Comparison of ENCODE assay signal across 14 mouse cellular contexts in genomic region chr10:61028598-61028997, GRCm38 (mm10).
DNase-seq lines count a peak whose midpoint lies in the region; ATAC-seq lines count a peak whose summit lies in the region.
"Had no signal": no experiment of that assay in that cellular context is flagged by ENCODE, and none has a peak within 500 bp of the region (broad histone marks: within the 10 kb centered on the region; RNA-seq: fewer than 3 reads in every experiment).

No protein-coding gene starts in this region.

- peaks cover 9% of the 10 kb centered on the region; the same call in 1 of the 2 replicates for H3K4me1 ChIP-seq in heart, embryonic 10.5 days
- H3K4me1 ChIP-seq in heart, embryonic 16.5 days (ENCODE audit: control insufficient read depth, insufficient read depth, low read length): peaks cover 18% of the 10 kb centered on the region

- H3K27ac ChIP-seq in heart, embryonic 10.5 days: no peak overlapping the region
- H3K27ac ChIP-seq in heart, embryonic 16.5 days (ENCODE audit: low read length): 0 out of 2 replicates have a peak overlapping the region, but pooled peaks have one; percentile 18
- H3K27ac ChIP-seq: embryonic facial prominence, embryonic 12.5 days; liver, embryonic 14.5 days had no signal

- WGBS in heart, embryonic 10.5 days: 66% methylated on average over 5 of the region's 5 CpGs
- whole genome bisulfite sequencing in heart, embryonic 16.5 days: 43% methylated on average over 5 of the region's 5 CpGs

- no peak overlapping the region for H3K4me3 ChIP-seq in heart, embryonic 10.5 days
- H3K4me3 ChIP-seq in heart, embryonic 16.5 days (ENCODE audit: low read length): no peak overlapping the region
- H3K4me3 ChIP-seq: embryonic facial prominence, embryonic 12.5 days had no signal

- H3K9ac ChIP-seq in heart, embryonic 16.5 days (ENCODE audit: low read length): no peak overlapping the region
- H3K9ac ChIP-seq: embryonic facial prominence, embryonic 12.5 days; liver, embryonic 14.5 days had no signal

- DNase-seq in heart, adult 18-20 months: peak; percentile 31 to 50
- no peak for DNase-seq in heart, embryonic 10.5 days (ENCODE audit: low spot score)
- DNase-seq in 3134 (ENCODE audit: extremely low read depth, insufficient read length, low spot score) (peak; percentile 58), 3T3-L1 (ENCODE audit: low read depth, low spot score) (peak; percentile 6), MN1 (ENCODE audit: low spot score) (no peak)
- DNase-seq in frontal cortex, postnatal 25 days (ENCODE audit: low spot score in 2 of 2): no peak
- DNase-seq: kidney, postnatal 25 days; left cerebral cortex, postnatal 4 days; right cerebral cortex, postnatal 4 days; thymus, postnatal 14 days had no signal

- H3K36me3 ChIP-seq in heart, embryonic 10.5 days: no peaks in the 10 kb centered on the region
- H3K36me3 ChIP-seq in heart, embryonic 16.5 days (ENCODE audit: control insufficient read depth, insufficient read depth): no peaks in the 10 kb centered on the region
- H3K36me3 ChIP-seq: embryonic facial prominence, embryonic 12.5 days had no signal

- H3K9me3 ChIP-seq in heart, embryonic 10.5 days: no peaks in the 10 kb centered on the region
- no peaks in the 10 kb centered on the region for H3K9me3 ChIP-seq in heart, embryonic 16.5 days (replicated peaks; ENCODE audit: control insufficient read depth, low read length)
- H3K9me3 ChIP-seq: embryonic facial prominence, embryonic 12.5 days had no signal

- ATAC-seq in heart, embryonic 16.5 days (replicated peaks; ENCODE audit: extremely low read depth, insufficient read depth, low FRiP score): no peak
- ATAC-seq: midbrain, embryonic 16.5 days had no signal

- H3K4me2 ChIP-seq in heart, embryonic 16.5 days (ENCODE audit: low read depth, low read length): no peak overlapping the region
- H3K4me2 ChIP-seq: embryonic facial prominence, embryonic 12.5 days had no signal

- H3K27me3 ChIP-seq in heart, embryonic 10.5 days (ENCODE audit: insufficient read depth, poor library complexity, severe bottlenecking): peaks cover 13% of the 10 kb centered on the region
- H3K27me3 ChIP-seq in heart, embryonic 16.5 days (ENCODE audit: control insufficient read depth, insufficient read depth, low read length): no peaks in the 10 kb centered on the region
- H3K27me3 ChIP-seq: embryonic facial prominence, embryonic 12.5 days had no signal

Comparison
In these comparisons a context has a peak if more than half of its experiments do, and no peak if none do; other contexts are left out.
1. DNase-seq: peak in heart, adult 18-20 months (2 of 2), 3134 (single experiment) and 3T3-L1 (single experiment); none in heart, embryonic 10.5 days (single experiment), MN1 (single experiment) and frontal cortex, postnatal 25 days (0 of 2).